Mouse (Mus musculus): ENCODE results near the gene Fosb. TPM values are rescaled to one million over a fixed set of nuclear protein-coding genes. Genes with fewer than 3 reads are reported as not detected.
A peak's percentile ranks its signal among the peaks of the same experiment; 100 is the strongest.

Gene Fosb
- polyA plus RNA-seq, 1 experiment from 2014 or later, result 0.04 TPM

GRCm38 (mm10) chr7:19325262-19326199, 15.7 kb upstream of the Fosb start:
- Histone ChIP-seq H3K4me3 (no peak overlapping the region), H3K27me3 (ENCODE audit: low read depth, poor library complexity, severe bottlenecking) (peaks cover 29% of the 10 kb centered on the region; the same call in 1 of the 2 replicates), H3K9me3 (replicated peaks) (no peaks in the 10 kb centered on the region), H3K4me1 (peaks cover 23% of the 10 kb centered on the region), H3K36me3 (no peaks in the 10 kb centered on the region), H3K27ac (no peak overlapping the region)
- WGBS, result 72% methylated on average over 21 of the region's 21 CpGs
- no peak for DNase-seq (ENCODE audit: low spot score)

GRCm38 (mm10) chr7:19324221-19324620, 14.4 kb upstream of the Fosb start:
- Histone ChIP-seq H3K4me3 (no peak overlapping the region), H3K4me1 (peaks cover 36% of the 10 kb centered on the region), H3K36me3 (no peaks in the 10 kb centered on the region), H3K9me3 (replicated peaks) (no peaks in the 10 kb centered on the region), H3K27me3 (ENCODE audit: low read depth, poor library complexity, severe bottlenecking) (peaks cover 35% of the 10 kb centered on the region), H3K27ac (no peak overlapping the region)
- 88% methylated on average over 11 of the region's 11 CpGs for WGBS
- DNase-seq (ENCODE audit: low spot score), result no peak

GRCm38 (mm10) chr7:19322489-19322888, 12.6 kb upstream of the Fosb start:
- Histone ChIP-seq H3K4me1 (peaks cover 31% of the 10 kb centered on the region), H3K27me3 (ENCODE audit: low read depth, poor library complexity, severe bottlenecking) (peaks cover 52% of the 10 kb centered on the region), H3K4me3 (no peak overlapping the region), H3K36me3 (no peaks in the 10 kb centered on the region), H3K9me3 (replicated peaks) (no peaks in the 10 kb centered on the region), H3K27ac (no peak overlapping the region)
- 49% methylated on average over 9 of the region's 9 CpGs for WGBS
- no peak for DNase-seq (ENCODE audit: low spot score)

- DNase-seq (ENCODE audit: low spot score), result no peak
Measured at GRCm38 (mm10) chr7:19321464-19321863, 11.6 kb upstream of the Fosb start.

GRCm38 (mm10) chr7:19320637-19321036, 10.8 kb upstream of the Fosb start:
- Histone ChIP-seq H3K27me3 (ENCODE audit: low read depth, poor library complexity, severe bottlenecking) (peaks cover 70% of the 10 kb centered on the region), H3K4me1 (peaks cover 15% of the 10 kb centered on the region), H3K36me3 (no peaks in the 10 kb centered on the region), H3K9me3 (replicated peaks) (no peaks in the 10 kb centered on the region), H3K4me3 (peak overlapping the region; percentile 52; the same call in 1 of the 2 replicates), H3K27ac (no peak overlapping the region)
- DNase-seq (ENCODE audit: low spot score), result no peak
- WGBS, result 46% methylated on average over 7 of the region's 7 CpGs

More at GRCm38 (mm10) chr7:19321464-19321863, 11.6 kb upstream of the Fosb start:
- no peaks in the 10 kb centered on the region for H3K36me3 ChIP-seq
- H3K27ac ChIP-seq, result no peak overlapping the region
- peaks cover 62% of the 10 kb centered on the region for H3K27me3 ChIP-seq (ENCODE audit: low read depth, poor library complexity, severe bottlenecking)
- H3K9me3 ChIP-seq (replicated peaks), result no peaks in the 10 kb centered on the region
- no peak overlapping the region for H3K4me3 ChIP-seq
- WGBS, result 69% methylated on average over 5 of the region's 5 CpGs
- H3K4me1 ChIP-seq, result peaks cover 20% of the 10 kb centered on the region

- DNase-seq (ENCODE audit: low spot score), result peak; percentile 99
- under 1% methylated on average over 41 of the region's 41 CpGs for WGBS
- Histone ChIP-seq H3K36me3 (no peaks in the 10 kb centered on the region), H3K4me1 (peaks cover 14% of the 10 kb centered on the region), H3K27me3 (ENCODE audit: low read depth, poor library complexity, severe bottlenecking) (peaks cover 77% of the 10 kb centered on the region), H3K27ac (peak overlapping the region; percentile 65), H3K9me3 (replicated peaks) (no peaks in the 10 kb centered on the region), H3K4me3 (peak overlapping the region; percentile 52)
Measured at GRCm38 (mm10) chr7:19319906-19320305, 10.1 kb upstream of the Fosb start.

GRCm38 (mm10) chr7:19319458-19319857, 9.6 kb upstream of the Fosb start:
- Histone ChIP-seq H3K4me1 (peaks cover 14% of the 10 kb centered on the region), H3K9me3 (replicated peaks) (no peaks in the 10 kb centered on the region), H3K27ac (peak overlapping the region; percentile 65), H3K27me3 (ENCODE audit: low read depth, poor library complexity, severe bottlenecking) (peaks cover 77% of the 10 kb centered on the region), H3K4me3 (peak overlapping the region; percentile 52), H3K36me3 (no peaks in the 10 kb centered on the region)
- peak; percentile 53 for DNase-seq (ENCODE audit: low spot score)
- 19% methylated on average over 9 of the region's 9 CpGs for WGBS

- DNase-seq (ENCODE audit: low spot score), result no peak
- WGBS, result 82% methylated on average over 7 of the region's 7 CpGs
- H3K4me1 ChIP-seq, result peaks cover 14% of the 10 kb centered on the region
- H3K27ac ChIP-seq, result no peak overlapping the region
- H3K36me3 ChIP-seq, result no peaks in the 10 kb centered on the region
- no peaks in the 10 kb centered on the region for H3K9me3 ChIP-seq (replicated peaks)
- H3K4me3 ChIP-seq, result no peak overlapping the region
- H3K27me3 ChIP-seq (ENCODE audit: low read depth, poor library complexity, severe bottlenecking), result peaks cover 77% of the 10 kb centered on the region
Measured at GRCm38 (mm10) chr7:19318676-19319075, 8.8 kb upstream of the Fosb start.

- Histone ChIP-seq H3K27ac (no peak overlapping the region), H3K4me1 (peaks cover 14% of the 10 kb centered on the region), H3K36me3 (no peaks in the 10 kb centered on the region), H3K4me3 (no peak overlapping the region), H3K9me3 (replicated peaks) (no peaks in the 10 kb centered on the region), H3K27me3 (ENCODE audit: low read depth, poor library complexity, severe bottlenecking) (peaks cover 76% of the 10 kb centered on the region)
- DNase-seq (ENCODE audit: low spot score), result no peak
- WGBS, result 68% methylated on average over 2 of the region's 2 CpGs
Measured at GRCm38 (mm10) chr7:19318201-19318600, 8.3 kb upstream of the Fosb start.

- Histone ChIP-seq H3K27me3 (ENCODE audit: low read depth, poor library complexity, severe bottlenecking) (peaks cover 70% of the 10 kb centered on the region), H3K27ac (no peak overlapping the region), H3K36me3 (no peaks in the 10 kb centered on the region), H3K4me1 (peaks cover 14% of the 10 kb centered on the region), H3K9me3 (replicated peaks) (no peaks in the 10 kb centered on the region), H3K4me3 (no peak overlapping the region)
- DNase-seq (ENCODE audit: low spot score), result no peak
- 65% methylated on average over 14 of the region's 14 CpGs for WGBS
Measured at GRCm38 (mm10) chr7:19316451-19317161, 6.8 kb upstream of the Fosb start.

- peaks cover 12% of the 10 kb centered on the region for H3K4me1 ChIP-seq
- DNase-seq (ENCODE audit: low spot score), result no peak
- H3K27ac ChIP-seq, result no peak overlapping the region
- 54% methylated on average over 5 of the region's 5 CpGs for WGBS
- no peaks in the 10 kb centered on the region for H3K36me3 ChIP-seq
- H3K9me3 ChIP-seq (replicated peaks), result no peaks in the 10 kb centered on the region
- H3K4me3 ChIP-seq, result no peak overlapping the region
- H3K27me3 ChIP-seq (ENCODE audit: low read depth, poor library complexity, severe bottlenecking), result peaks cover 57% of the 10 kb centered on the region
Measured at GRCm38 (mm10) chr7:19314033-19314432, 4.2 kb upstream of the Fosb start.

GRCm38 (mm10) chr7:19311991-19312390, 2.1 kb upstream of the Fosb start:
- Histone ChIP-seq H3K27me3 (ENCODE audit: low read depth, poor library complexity, severe bottlenecking) (peaks cover 47% of the 10 kb centered on the region), H3K36me3 (no peaks in the 10 kb centered on the region), H3K9me3 (replicated peaks) (no peaks in the 10 kb centered on the region), H3K4me1 (peaks cover 29% of the 10 kb centered on the region), H3K4me3 (no peak overlapping the region), H3K27ac (no peak overlapping the region)
- WGBS, result 33% methylated on average over 4 of the region's 4 CpGs
- DNase-seq (ENCODE audit: low spot score), result no peak
